Mouse (Mus musculus): ENCODE measurements at regions not wholly inside any gene's neighbourhood (a gene's known extent, or its start where the extent isn't known, plus 50 kb on each side); places are given as distances from the start of the nearest gene placed in this dataset.
"Not testable (repeated sequence)": the region's sequence is repeated elsewhere in the genome, so short reads cannot be mapped to it uniquely, and the experiment has no call there.

- DNase-seq = no peak
Observed at GRCm38 (mm10) chr3:40405095-40405948, 125.8 kb upstream of the Intu start.

GRCm38 (mm10) chr3:40405949-40406236, 125.2 kb upstream of the Intu start:
- DNase-seq = no peak

- DNase-seq = peak; percentile 70 to 78
Observed at GRCm38 (mm10) chr3:40408921-40409488, 122.1 kb upstream of the Intu start.

GRCm38 (mm10) chr3:40410749-40411310, 120.3 kb upstream of the Intu start:
- no peak for DNase-seq

- DNase-seq = not testable (repeated sequence)
Observed at GRCm38 (mm10) chr3:40425183-40425844, 105.8 kb upstream of the Intu start.

- no peak for DNase-seq
Observed at GRCm38 (mm10) chr3:40426070-40426469, 105.0 kb upstream of the Intu start.

GRCm38 (mm10) chr3:40428021-40428420, 103.1 kb upstream of the Intu start:
- DNase-seq = peak in 1 of 2 experiments; percentile 28

GRCm38 (mm10) chr3:40438251-40438650, 92.8 kb upstream of the Intu start:
- no peak for DNase-seq

GRCm38 (mm10) chr3:40441092-40442036, 89.7 kb upstream of the Intu start:
- DNase-seq = peak; percentile 30 to 43

- DNase-seq = peak; percentile 89 to 90
Observed at GRCm38 (mm10) chr3:40443788-40444595, 87.1 kb upstream of the Intu start.

- no peak for DNase-seq
Observed at GRCm38 (mm10) chr3:40452958-40453357, 78.1 kb upstream of the Intu start.

GRCm38 (mm10) chr3:40453552-40453951, 77.5 kb upstream of the Intu start:
- peak in 1 of 2 experiments; percentile 11 for DNase-seq

GRCm38 (mm10) chr3:40456070-40456469, 75.0 kb upstream of the Intu start:
- DNase-seq = no peak

GRCm38 (mm10) chr3:40458490-40458889, 72.6 kb upstream of the Intu start:
- no peak for DNase-seq

- DNase-seq = peak; percentile 34 to 45
Observed at GRCm38 (mm10) chr3:40463446-40463845, 67.6 kb upstream of the Intu start.

- DNase-seq = no peak
Observed at GRCm38 (mm10) chr3:40470101-40470500, 61.0 kb upstream of the Intu start.

- no peak for DNase-seq
Observed at GRCm38 (mm10) chr3:40472766-40473165, 58.3 kb upstream of the Intu start.

GRCm38 (mm10) chr3:40480258-40480951, 50.7 kb upstream of the Intu start:
- DNase-seq = peak in 1 of 2 experiments; percentile 12

Data from kidney, postnatal 4 days (tissue).